Mouse (Mus musculus): ENCODE results near the gene Uspl1. TPM values are rescaled to one million over a fixed set of nuclear protein-coding genes. Genes with fewer than 3 reads are reported as not detected.

Gene Uspl1
- polyA plus RNA-seq, 2 experiments, result 8.9 to 18.6 TPM

DNA sequence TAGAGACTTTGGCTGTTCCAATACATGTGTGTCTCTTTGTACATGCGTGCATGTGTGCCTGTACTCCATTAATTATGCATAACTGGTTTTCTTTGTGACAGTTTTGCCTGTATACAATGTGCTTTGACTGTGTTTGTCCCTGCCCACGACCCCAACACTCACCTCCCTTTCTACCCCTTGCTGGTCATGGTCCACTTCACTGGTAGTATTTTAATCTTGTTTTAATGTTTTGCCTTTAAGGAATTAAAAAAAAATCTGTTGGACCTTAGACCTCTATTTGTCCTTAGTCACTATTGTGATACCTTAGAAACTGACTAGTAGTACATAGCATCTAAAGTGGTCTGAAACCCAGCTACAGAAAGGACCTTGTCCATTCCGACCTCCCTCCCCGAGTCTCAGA is 26.9 kb downstream of the Uspl1 start:
- no peak for DNase-seq (ENCODE audit: low read depth in 3 of 3, low spot score in 3 of 3)
- Histone ChIP-seq H3K4me1 (replicated peaks; ENCODE audit: control insufficient read depth in 2 of 2, insufficient read depth in 2 of 2, low read length in 1 of 2) (no peaks in the 10 kb centered on the region), H3K4me3 (ENCODE audit: insufficient read depth in 1 of 2, low read depth in 2 of 2, low read length in 2 of 2) (no peak overlapping the region), H3K27me3 (ENCODE audit: control insufficient read depth, insufficient read depth, low read length) (no peaks in the 10 kb centered on the region), H3K9ac (replicated peaks) (no peak overlapping the region), H3K4me2 (ENCODE audit: low read depth) (no peak overlapping the region), H3K27ac (no peak overlapping the region), H3K9me3 (ENCODE audit: control insufficient read depth, low read length) (no peaks in the 10 kb centered on the region), H3K36me3 (replicated peaks; ENCODE audit: control insufficient read depth, insufficient read depth, low read depth) (peaks cover 60% of the 10 kb centered on the region)
- WGBS (ENCODE audit: insufficient replicate concordance), result 76% methylated on average over 4 of the region's 4 CpGs
- TF ChIP-seq CTCF (IDR thresholded peaks at IDR 0.05; ENCODE audit: low read depth) (no peak), EP300 (IDR thresholded peaks at IDR 0.05; ENCODE audit: low read depth) (no peak)
- ATAC-seq (ENCODE audit: insufficient read depth), result no peak

DNA sequence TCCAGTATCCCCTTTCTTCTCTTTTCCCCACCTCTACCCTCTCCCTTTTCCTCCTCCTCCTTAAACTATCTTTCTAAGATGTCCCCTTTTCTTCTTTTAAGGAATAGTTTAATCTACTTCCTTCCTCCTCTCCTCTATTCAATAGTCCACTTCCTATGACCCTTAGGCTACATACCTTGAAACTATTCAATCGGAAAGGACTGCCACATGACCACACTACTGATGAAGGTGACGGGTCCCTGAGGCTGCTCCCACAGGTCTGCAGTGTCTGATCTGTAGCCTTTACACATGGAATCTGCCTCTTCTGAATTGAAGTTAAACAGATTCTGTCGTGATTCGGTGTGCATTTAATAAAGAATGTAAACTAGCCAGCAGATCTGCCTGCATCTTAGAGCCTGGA is 28.7 kb downstream of the Uspl1 start:
- Histone ChIP-seq H3K9ac (replicated peaks) (no peak overlapping the region), H3K27me3 (ENCODE audit: control insufficient read depth, insufficient read depth, low read length) (no peaks in the 10 kb centered on the region), H3K4me1 (replicated peaks; ENCODE audit: control insufficient read depth in 2 of 2, insufficient read depth in 2 of 2, low read length in 1 of 2) (peaks cover 0 to 7% of the 10 kb centered on the region in 2 experiments; a peak in 3 of 4 replicates), H3K4me2 (ENCODE audit: low read depth) (no peak overlapping the region), H3K9me3 (ENCODE audit: control insufficient read depth, low read length) (no peaks in the 10 kb centered on the region), H3K36me3 (replicated peaks; ENCODE audit: control insufficient read depth, insufficient read depth, low read depth) (peaks cover 59% of the 10 kb centered on the region), H3K27ac (no peak overlapping the region), H3K4me3 (ENCODE audit: insufficient read depth in 1 of 2, low read depth in 2 of 2, low read length in 2 of 2) (no peak overlapping the region)
- no peak for ATAC-seq (ENCODE audit: insufficient read depth)
- TF ChIP-seq EP300 (IDR thresholded peaks at IDR 0.05; ENCODE audit: low read depth) (no peak), CTCF (IDR thresholded peaks at IDR 0.05; ENCODE audit: low read depth) (no peak)
- no peak for DNase-seq (ENCODE audit: low read depth in 3 of 3, low spot score in 3 of 3)
- WGBS (ENCODE audit: insufficient replicate concordance), result 73% methylated on average over 4 of the region's 4 CpGs

DNA sequence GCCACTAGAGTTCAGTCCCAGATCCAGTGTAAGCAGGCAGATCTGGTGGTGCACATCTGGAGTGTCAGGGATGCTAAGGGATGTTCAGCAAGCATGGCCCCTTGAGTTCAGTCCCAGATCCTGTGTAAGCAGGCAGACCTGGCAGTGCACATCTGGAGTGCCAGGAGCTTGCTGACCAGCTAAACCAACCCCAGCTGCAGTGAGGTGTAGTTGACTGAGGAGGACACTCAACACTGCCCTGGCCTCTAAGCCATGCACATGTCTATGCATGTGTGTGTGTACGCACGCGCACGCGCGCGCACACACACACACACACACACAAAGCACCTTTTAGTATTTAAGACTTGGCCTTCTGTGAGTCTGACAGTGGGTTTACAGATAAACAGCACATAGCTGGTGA is 31.4 kb downstream of the Uspl1 start:
- TF ChIP-seq CTCF (IDR thresholded peaks at IDR 0.05; ENCODE audit: low read depth) (no peak), EP300 (IDR thresholded peaks at IDR 0.05; ENCODE audit: low read depth) (no peak)
- no peak overlapping the region for H3K27ac ChIP-seq
- no peak overlapping the region for H3K4me3 ChIP-seq (ENCODE audit: insufficient read depth in 1 of 2, low read depth in 2 of 2, low read length in 2 of 2)
- 95% methylated on average over 7 of the region's 7 CpGs for WGBS (ENCODE audit: insufficient replicate concordance)
- DNase-seq (ENCODE audit: low read depth in 3 of 3, low spot score in 3 of 3) (no peak), ATAC-seq (ENCODE audit: insufficient read depth) (no peak)
- H3K9me3 ChIP-seq (ENCODE audit: control insufficient read depth, low read length), result no peaks in the 10 kb centered on the region
- H3K4me1 ChIP-seq (replicated peaks; ENCODE audit: control insufficient read depth in 2 of 2, insufficient read depth in 2 of 2, low read length in 1 of 2), result peaks cover 19 to 26% of the 10 kb centered on the region in 2 experiments; a peak in 3 of 4 replicates
- peaks cover 43% of the 10 kb centered on the region for H3K36me3 ChIP-seq (replicated peaks; ENCODE audit: control insufficient read depth, insufficient read depth, low read depth)
- H3K4me2 ChIP-seq (ENCODE audit: low read depth), result no peak overlapping the region
- H3K27me3 ChIP-seq (ENCODE audit: control insufficient read depth, insufficient read depth, low read length), result no peaks in the 10 kb centered on the region
- H3K9ac ChIP-seq (replicated peaks), result no peak overlapping the region

DNA sequence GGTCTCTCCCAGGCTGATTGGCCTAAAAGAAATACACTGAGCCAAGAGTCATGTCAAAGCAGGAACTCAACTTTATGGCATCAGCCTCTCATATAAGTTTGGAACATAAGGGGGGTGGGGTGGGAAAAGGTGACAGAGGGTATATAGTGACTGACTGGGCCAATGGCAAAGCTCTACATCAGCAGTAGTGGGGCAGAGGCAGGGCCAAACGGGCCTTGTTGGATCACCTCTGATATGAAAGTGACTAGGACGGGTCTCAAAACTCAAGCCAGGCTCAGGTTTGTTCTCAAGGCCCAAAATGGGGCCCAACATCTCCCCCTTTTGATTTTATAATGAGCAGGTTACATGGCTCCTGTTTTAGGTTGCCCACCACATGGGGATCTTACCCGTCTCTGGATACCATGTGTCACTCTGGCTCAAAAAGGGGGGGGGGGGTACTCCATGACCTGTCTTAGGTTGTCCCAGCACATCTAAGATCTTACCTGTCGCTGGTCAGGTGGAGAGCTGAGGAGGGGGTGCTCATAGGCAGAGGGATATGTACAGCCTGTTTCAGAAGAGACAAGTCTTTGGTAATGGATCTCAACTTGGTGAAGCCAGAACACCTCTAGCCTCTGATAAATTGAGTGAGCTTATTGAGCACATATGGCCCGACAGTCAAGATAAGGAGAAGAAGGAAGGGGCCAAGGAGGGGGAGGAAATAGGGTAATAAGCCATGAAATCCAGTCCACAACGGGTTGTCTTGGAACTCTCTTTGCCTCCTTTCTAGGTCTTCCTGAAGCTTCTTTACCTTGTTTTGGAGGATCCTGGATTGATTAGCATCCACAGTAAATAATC is 33.6 kb downstream of the Uspl1 start:
- no peaks in the 10 kb centered on the region for H3K9me3 ChIP-seq (ENCODE audit: control insufficient read depth, low read length)
- H3K4me2 ChIP-seq (ENCODE audit: low read depth), result no peak overlapping the region
- 49% methylated on average over 6 of the region's 6 CpGs for WGBS (ENCODE audit: insufficient replicate concordance)
- DNase-seq (ENCODE audit: low read depth in 3 of 3, low spot score in 3 of 3) (no peak), ATAC-seq (ENCODE audit: insufficient read depth) (no peak)
- H3K4me3 ChIP-seq (ENCODE audit: insufficient read depth in 1 of 2, low read depth in 2 of 2, low read length in 2 of 2), result no peak overlapping the region
- peaks cover 19 to 26% of the 10 kb centered on the region in 2 experiments; a peak in 3 of 4 replicates for H3K4me1 ChIP-seq (replicated peaks; ENCODE audit: control insufficient read depth in 2 of 2, insufficient read depth in 2 of 2, low read length in 1 of 2)
- H3K27me3 ChIP-seq (ENCODE audit: control insufficient read depth, insufficient read depth, low read length), result no peaks in the 10 kb centered on the region
- H3K36me3 ChIP-seq (replicated peaks; ENCODE audit: control insufficient read depth, insufficient read depth, low read depth), result peaks cover 38% of the 10 kb centered on the region
- no peak overlapping the region for H3K27ac ChIP-seq
- TF ChIP-seq EP300 (IDR thresholded peaks at IDR 0.05; ENCODE audit: low read depth) (no peak), CTCF (IDR thresholded peaks at IDR 0.05; ENCODE audit: low read depth) (no peak)
- no peak overlapping the region for H3K9ac ChIP-seq (replicated peaks)

DNA sequence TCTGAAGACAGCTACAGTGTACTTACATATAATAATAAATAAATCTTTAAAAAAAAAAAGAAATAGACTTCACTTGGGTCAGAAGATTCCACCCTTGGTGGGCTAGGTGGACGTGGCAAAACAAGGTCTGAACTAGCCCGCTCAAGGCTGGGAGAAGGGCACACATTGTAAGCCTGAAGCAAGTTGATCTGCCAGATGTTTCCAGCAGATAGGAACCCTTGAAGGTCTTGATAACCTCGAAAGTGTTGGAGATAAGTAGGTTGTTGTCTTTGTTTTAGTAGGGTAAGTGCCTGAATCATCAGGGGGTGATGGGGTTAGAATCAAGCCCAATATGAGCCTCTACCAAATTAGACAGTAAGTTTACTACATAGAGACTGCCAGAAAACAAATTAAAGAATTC is 35.3 kb downstream of the Uspl1 start:
- Histone ChIP-seq H3K4me3 (ENCODE audit: insufficient read depth in 1 of 2, low read depth in 2 of 2, low read length in 2 of 2) (no peak overlapping the region), H3K9ac (replicated peaks) (no peak overlapping the region), H3K27ac (no peak overlapping the region), H3K4me1 (replicated peaks; ENCODE audit: control insufficient read depth in 2 of 2, insufficient read depth in 2 of 2, low read length in 1 of 2) (peaks cover 19 to 26% of the 10 kb centered on the region in 2 experiments; a peak in 3 of 4 replicates), H3K27me3 (ENCODE audit: control insufficient read depth, insufficient read depth, low read length) (no peaks in the 10 kb centered on the region), H3K36me3 (replicated peaks; ENCODE audit: control insufficient read depth, insufficient read depth, low read depth) (peaks cover 21% of the 10 kb centered on the region), H3K4me2 (ENCODE audit: low read depth) (peak overlapping the region; percentile 20; the same call in 1 of the 2 replicates), H3K9me3 (ENCODE audit: control insufficient read depth, low read length) (no peaks in the 10 kb centered on the region)
- WGBS (ENCODE audit: insufficient replicate concordance), result 10% methylated on average over 3 of the region's 3 CpGs
- no peak for TF ChIP-seq CTCF (IDR thresholded peaks at IDR 0.05; ENCODE audit: low read depth)
- TF ChIP-seq EP300 (IDR thresholded peaks at IDR 0.05; ENCODE audit: low read depth), result peak; percentile 79
- DNase-seq (ENCODE audit: low read depth in 3 of 3, low spot score in 3 of 3) (peak; percentile 41 to 55 (median 50)), ATAC-seq (ENCODE audit: insufficient read depth) (peak; percentile 71)

Measured in liver, embryonic 14.5 days (tissue).